Mouse (Mus musculus) liver, embryonic 14.5 days (tissue): ENCODE data around the gene Ugt1a7c.
"Not testable (repeated sequence)": the region's sequence is repeated elsewhere in the genome, so short reads cannot be mapped to it uniquely, and the experiment has no call there.

Experiments
- CTCF ChIP-seq: IDR thresholded peaks from 2 replicates; pipeline ENCODE4 v1.5.1; 2016; ENCODE audit warnings: antibody characterized with exemption, low read depth, control low read depth
- EP300 ChIP-seq: IDR thresholded peaks from 2 replicates; pipeline ENCODE4 v1.6.1; 2016; ENCODE audit warnings: antibody characterized with exemption, low read depth

DNA sequence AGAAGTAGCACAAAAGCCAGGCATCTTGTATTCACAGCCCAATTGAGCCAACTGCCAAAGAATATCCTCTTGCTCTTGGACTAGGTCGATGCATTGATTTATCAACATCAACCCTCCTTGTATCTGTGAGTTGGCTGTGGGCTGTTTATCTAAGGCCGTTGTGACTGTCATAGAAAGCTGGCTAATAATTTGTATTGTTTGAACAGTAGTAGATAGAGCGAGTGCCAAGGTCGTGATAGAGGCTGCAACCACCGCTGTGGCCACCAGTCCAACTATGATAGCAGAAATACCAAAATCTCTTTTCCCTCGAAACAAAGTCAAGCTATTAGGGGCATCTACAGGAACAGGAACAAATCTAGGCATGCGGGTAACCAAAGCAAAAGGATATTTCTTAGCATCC, 77.3 kb downstream of the Ugt1a7c start:
- not testable (repeated sequence) for TF ChIP-seq CTCF, EP300
